Mouse (Mus musculus): ENCODE results near the gene Pifo. TPM values are rescaled to one million over a fixed set of nuclear protein-coding genes. Genes with fewer than 3 reads are reported as not detected.
"Not testable (repeated sequence)": the region's sequence is repeated elsewhere in the genome, so short reads cannot be mapped to it uniquely, and the experiment has no call there.

Pifo gene
- total RNA-seq (2021) = under 1 TPM in 1 of 2 experiments, not detected in 1; 0.72 TPM
- long read RNA-seq, experiment 1, partial matches to known transcripts = 0 of 2 reads
- long read RNA-seq, experiment 1, other reads (novel, unspliced or antisense) = 1 of 2 reads
- long read RNA-seq, experiment 2, partial matches to known transcripts = 0 of 1 reads
- long read RNA-seq, experiment 2, other reads (novel, unspliced or antisense) = 0 of 1 reads

DNA sequence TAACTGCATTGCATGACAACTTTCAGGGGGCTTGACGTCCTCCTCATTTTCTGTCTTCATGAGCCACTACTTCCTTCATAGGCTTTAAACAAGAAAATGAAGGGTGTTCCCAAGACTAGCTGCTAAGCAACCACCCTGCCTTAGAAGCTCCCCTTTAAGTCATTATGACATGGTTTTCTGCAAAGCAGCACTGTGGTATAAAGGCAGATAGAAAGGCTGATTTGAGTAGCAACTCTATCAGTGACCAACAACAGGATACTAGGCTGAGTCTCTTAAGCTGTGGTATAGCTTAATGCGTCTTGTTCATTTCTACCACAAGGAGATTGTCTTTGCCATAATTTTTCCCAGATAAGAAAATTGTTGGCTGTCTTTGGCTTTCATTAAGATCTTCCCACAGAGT is at the start of gene Pifo:
Gene Pifo (minus strand): TSS at position 101 of the 400 bp plus-strand sequence.
- no peak for TF ChIP-seq CTCF (conservative IDR thresholded peaks at IDR 0.05)
- H3K4me3 ChIP-seq = no peak within 1 kb of the TSS
- no peak within 1 kb of the TSS for H3K27ac ChIP-seq
- no peak for DNase-seq (ENCODE audit: low spot score in 2 of 2)

DNA sequence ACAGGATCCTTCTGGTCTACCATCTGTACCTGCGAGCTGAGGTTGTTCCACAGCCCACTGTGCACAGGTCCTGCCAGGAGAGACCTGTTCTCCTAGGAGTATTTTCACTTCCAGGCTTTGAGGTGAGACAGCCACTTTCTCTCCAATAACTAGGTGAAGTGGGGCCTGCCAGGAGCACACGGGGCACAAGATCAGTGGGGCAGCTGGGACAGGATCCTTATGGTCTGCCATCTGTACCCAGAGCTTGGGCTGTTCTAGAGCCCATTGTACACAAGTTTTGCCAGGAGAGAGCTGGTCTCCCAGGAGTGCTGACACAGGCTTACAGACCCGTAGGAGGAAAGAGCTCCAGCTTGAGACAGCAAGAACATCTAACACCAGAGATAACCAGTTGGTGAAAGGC is 43.5 kb upstream of the Pifo start:
- Histone ChIP-seq H3K4me3 (no peak overlapping the region), H3K27ac (no peak overlapping the region)
- no peak for TF ChIP-seq CTCF (conservative IDR thresholded peaks at IDR 0.05)

DNA sequence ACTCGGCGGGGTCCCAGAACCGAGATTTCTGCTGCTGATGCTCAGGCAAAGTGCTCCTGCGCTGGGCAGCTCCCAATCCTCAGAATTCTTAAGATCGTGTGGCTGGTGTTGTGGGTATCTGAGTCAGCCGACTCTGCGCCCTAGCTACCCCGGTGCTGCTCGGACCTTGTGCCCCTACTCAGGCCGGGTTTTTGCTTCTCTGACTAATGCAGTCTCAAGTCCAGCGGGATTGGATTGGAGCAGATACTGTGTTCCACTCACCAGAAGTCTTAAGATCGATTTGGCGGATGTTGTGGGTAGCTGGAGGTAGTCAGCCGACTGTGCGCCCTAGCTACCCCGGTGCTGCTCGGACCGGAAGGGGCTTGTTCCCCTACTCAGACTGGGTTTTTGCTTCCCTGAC is 37.5 kb upstream of the Pifo start:
- no peak overlapping the region for H3K4me3 ChIP-seq
- DNase-seq (ENCODE audit: low spot score in 2 of 2) = no peak
- H3K27ac ChIP-seq = no peak overlapping the region
- no peak for TF ChIP-seq CTCF (conservative IDR thresholded peaks at IDR 0.05)

More for the DNA sequence above, 43.5 kb upstream of the Pifo start:
- DNase-seq (ENCODE audit: low spot score in 2 of 2) = no peak

DNA sequence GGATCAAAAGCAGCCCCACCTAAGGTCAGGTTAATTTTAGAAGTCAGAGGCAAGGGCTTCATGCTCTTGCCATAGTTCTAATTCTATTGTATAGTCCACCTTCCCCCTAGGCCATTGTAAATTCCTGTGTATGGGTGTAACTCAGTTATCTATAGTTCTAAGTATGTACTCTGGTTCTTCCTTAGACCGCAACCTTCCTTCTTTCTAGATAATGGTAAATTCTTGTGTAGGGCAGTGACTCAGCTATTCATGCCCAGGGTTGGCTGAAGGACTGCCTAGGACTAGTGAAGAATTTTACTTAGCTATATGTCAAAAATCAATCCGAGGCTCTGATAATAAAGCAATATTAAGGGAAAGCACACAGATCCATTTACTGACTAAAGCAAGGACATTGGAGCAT is 25.9 kb upstream of the Pifo start:
- H3K27ac ChIP-seq = no peak overlapping the region
- no peak overlapping the region for H3K4me3 ChIP-seq
- TF ChIP-seq CTCF (conservative IDR thresholded peaks at IDR 0.05) = no peak
- DNase-seq (ENCODE audit: low spot score in 2 of 2) = no peak

DNA sequence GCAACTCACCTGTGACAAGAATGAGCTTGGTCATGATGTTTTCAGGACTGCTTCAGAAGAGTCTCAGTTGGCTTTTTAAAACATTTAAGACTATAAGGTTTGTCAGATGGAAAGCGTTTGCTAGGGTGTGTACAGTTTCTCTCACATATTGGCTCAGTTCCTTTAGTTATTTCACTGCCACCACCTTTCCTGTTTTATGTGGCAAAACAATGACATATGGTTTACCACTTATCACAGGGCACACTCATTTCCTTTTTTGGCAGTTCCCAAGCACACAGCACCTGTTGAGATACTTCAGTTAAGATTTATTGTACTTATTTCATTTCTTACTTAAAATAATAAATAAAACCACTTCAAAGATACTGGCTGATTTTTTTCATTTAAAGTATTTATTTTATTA is 18.3 kb upstream of the Pifo start, which contains the start of gene Chil5:
Gene Chil5 (minus strand): TSS at position 34 of the 400 bp plus-strand sequence.
- no peak for TF ChIP-seq CTCF (conservative IDR thresholded peaks at IDR 0.05)
- H3K27ac ChIP-seq = no peak within 1 kb of the TSS
- no peak for DNase-seq (ENCODE audit: low spot score in 2 of 2)
- H3K4me3 ChIP-seq = no peak within 1 kb of the TSS

DNA sequence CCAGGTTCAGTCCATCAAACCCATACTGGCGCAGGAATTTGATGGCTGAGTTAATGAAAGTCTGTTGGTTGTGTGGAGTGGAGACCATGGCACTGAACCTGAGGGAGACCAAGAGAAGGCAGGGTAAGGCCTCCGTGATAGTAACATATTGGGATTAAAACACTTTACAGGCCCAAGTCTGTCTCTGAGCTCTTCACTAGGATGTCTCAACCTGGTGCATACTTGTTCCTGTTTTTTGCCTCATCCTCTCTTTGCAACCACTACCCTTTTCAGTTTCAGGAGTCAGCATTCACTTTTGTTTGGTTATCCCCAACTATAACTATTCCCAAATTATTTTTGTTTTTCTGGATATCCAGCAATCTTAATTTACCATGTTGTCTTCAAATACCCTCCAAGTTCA is 9.7 kb upstream of the Pifo start:
- no peak for TF ChIP-seq CTCF (conservative IDR thresholded peaks at IDR 0.05)
- no peak for DNase-seq (ENCODE audit: low spot score in 2 of 2)
- H3K27ac ChIP-seq = no peak overlapping the region
- H3K4me3 ChIP-seq = no peak overlapping the region

DNA sequence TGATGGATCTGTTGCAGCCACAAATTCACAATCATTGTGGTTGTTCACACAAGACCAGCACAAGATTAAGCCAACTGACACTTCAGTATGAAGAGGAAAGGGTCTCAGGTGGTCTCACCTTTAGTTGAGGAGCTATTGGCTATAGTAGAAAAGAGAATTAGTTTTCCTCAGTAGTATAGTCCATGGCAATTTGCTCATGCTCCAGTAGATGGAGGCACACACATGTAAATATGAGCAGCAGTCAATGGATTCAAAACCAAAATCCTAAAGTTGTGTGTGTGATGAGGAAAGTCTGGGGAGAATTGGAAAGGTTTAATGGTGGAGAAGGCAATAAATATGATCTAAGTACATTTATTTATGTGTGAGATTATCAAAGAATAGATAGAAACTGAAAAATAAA is 7.4 kb upstream of the Pifo start:
- H3K4me3 ChIP-seq = no peak overlapping the region
- peak in 1 of 2 experiments; percentile 20 for DNase-seq (ENCODE audit: low spot score in 2 of 2)
- no peak overlapping the region for H3K27ac ChIP-seq
- TF ChIP-seq CTCF (conservative IDR thresholded peaks at IDR 0.05) = peak; percentile 88

DNA sequence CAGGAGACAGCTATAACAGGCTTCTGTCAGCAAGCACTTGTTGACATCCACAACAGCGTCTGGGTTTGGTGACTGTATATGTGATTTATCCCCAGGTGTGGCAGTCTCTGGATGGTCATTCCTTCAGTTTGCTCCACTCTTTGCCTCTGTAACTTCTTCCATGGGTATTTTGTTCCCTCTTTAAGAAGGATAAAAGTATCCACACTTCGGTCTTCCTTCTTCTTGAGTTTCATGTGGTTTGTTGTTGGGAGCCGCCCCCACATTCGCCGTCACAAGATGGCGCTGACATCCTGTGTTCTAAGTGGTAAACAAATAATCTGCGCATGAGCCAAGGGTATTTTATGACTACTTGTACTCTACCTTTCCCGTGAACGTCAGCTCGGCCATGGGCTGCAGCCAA is 11.1 kb downstream of the Pifo start:
- H3K4me3 ChIP-seq; DNase-seq (ENCODE audit: low spot score in 2 of 2); H3K27ac ChIP-seq: not testable (repeated sequence)

DNA sequence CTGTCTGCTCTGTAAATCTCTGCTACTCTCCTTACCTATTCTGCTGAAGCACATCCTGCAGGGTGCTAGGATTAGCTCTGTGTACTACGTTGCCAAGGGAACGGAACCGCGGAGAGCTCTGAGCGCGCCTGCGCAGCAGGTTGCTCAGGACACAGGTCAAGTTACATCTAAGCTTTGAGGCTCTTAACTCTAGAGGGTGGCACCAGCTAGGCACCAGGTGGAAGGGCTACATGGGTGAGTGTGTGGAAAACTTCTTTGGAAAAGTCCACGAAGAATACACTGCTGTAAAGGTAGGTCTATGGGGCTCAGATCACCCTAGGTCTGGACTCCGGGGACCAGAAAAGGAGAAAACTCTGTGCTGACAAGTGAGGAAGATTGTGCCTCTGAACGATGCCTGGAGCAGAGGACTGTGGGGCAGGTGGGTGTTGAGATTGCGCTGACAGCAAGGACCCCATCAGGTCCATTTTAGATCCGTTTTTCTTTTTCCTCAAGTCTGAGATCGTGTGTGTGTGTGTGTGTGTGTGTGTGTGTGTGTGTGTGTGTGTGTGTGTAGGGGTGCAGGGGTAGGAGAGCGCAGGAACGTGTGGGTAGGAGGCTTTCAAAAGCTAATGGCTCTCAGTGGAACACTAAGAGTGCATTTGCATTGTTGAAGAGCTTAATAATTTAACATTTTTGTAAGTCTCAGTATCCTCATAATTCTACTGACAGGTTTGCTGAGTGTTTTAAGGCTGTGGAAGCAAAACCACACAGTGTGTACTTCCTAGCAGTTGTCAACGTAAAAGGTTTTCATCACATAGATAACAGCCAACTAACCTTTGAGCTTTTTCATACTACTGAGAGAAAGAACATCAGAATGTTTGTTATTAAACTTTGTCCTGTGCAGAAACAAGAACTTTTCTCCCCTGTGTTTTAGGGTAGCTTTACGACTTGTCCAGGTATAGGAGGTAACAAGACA is 12.8 kb downstream of the Pifo start:
- H3K27ac ChIP-seq = no peak overlapping the region
- no peak for TF ChIP-seq CTCF (conservative IDR thresholded peaks at IDR 0.05)
- peak; percentile 20 to 38 for DNase-seq (ENCODE audit: low spot score in 2 of 2)
- peak overlapping the region; percentile 38 for H3K4me3 ChIP-seq

DNA sequence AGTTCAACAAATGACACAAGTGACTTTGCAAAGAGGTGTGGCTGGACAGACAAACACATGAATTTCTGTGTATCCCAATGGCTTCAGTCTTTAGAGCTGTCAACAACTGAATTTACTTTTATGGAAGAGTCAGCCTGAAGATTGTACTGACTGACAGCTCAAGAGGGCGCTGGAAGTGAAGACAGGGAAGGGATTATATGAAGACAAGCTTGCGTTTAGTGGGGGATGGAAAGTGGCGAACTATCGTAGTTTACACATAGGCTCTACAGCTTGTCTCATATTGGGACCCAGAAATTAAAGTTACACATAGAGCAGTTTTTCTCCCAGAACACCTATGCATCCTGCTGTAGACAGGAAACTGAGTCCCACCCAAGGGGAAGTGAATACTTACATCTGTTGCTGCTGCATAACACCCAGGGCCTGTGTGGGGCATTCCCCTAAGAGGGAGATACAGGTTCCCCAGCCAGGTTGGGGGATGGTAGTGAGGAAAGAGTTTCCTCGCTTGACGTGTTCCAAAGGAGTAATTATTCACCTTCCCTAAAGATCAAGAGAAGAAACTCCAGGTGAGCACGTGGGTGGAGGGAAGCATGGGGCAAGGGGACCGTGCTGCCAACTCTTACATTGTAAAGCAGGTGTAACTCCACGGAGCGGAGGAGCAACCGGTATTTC is 13.6 kb downstream of the Pifo start:
- no peak for TF ChIP-seq CTCF (conservative IDR thresholded peaks at IDR 0.05)
- DNase-seq (ENCODE audit: low spot score in 2 of 2) = no peak
- Histone ChIP-seq H3K4me3 (peak overlapping the region; percentile 38), H3K27ac (no peak overlapping the region)

DNA sequence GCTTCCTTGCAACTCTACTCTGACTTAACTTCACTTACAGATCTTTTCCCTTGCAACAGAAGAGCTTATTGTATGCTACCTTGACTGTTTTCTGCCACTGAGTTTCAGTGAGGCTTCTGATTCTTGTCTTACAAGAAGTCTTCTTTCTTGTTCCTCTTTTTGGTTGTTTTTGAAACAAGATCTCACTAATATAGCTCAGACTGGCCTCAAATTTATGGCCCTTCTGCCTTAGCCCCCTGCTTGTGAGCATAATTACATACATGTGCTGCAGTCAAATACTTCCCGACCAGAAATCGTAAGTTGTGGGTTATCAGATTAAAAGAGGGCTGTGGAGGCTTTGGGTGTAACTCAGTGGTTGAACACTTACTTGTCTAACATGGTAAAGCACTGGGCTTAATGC is 19.7 kb downstream of the Pifo start:
- no peak overlapping the region for H3K4me3 ChIP-seq
- no peak overlapping the region for H3K27ac ChIP-seq
- DNase-seq (ENCODE audit: low spot score in 2 of 2) = no peak
- TF ChIP-seq CTCF (conservative IDR thresholded peaks at IDR 0.05) = no peak

DNA sequence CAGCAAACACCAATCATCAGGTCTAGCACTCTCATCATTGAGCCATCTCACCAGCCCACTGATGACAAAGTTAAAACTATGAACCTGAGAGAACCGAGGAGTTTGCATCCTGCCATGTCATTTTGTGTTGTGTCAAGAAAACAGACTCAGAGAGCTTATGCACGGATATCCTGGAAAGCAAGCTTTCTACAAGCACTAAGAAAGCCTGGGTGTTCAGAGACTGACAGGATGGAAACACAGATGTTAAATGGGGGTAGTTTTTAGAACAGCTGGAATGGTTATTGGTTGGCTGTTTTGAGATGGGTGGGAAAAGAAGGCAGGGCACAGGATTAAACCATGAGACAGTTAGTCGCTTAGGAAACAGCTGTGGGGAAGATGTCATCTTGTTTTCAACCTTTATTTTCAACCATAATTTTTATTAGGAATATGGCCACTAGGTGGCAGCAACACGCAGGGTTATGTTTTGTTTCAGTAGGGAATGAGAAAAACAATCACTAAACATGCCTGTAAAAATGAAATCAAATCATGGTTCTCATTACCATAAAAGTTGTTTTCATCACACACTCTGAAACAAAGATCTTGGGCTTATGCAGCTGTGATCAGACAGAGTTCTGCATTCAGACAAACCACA is 22.7 kb downstream of the Pifo start:
- peak; percentile 88 for TF ChIP-seq CTCF (conservative IDR thresholded peaks at IDR 0.05)
- Histone ChIP-seq H3K27ac (no peak overlapping the region), H3K4me3 (no peak overlapping the region)
- DNase-seq (ENCODE audit: low spot score in 2 of 2) = peak; percentile 55 to 73

DNA sequence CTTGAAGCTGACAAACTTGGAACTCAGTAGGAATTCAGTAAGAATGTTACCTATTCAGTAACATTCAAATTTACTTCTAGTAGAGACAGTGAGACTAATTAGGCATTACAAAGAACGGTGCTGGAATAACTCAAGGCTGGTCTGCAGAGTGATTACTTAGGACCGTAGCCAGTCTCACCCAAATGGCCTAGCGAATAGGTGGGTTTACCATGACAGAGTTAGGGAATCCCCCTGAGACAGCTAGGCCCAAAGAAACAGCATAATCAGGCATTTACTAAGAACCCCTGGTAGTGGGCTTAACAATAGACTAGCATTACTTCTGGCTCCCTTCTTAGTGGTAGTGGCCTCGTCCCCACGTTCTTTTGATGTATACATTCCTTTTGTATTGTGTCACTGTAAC is 24.8 kb downstream of the Pifo start:
- H3K27ac ChIP-seq; H3K4me3 ChIP-seq; DNase-seq (ENCODE audit: low spot score in 2 of 2): not testable (repeated sequence)

Measured in layer of hippocampus, adult 2 months (tissue).